Mouse (Mus musculus): ENCODE measurements around the gene Nsun2. TPM values are rescaled to one million over a fixed set of nuclear protein-coding genes. Genes with fewer than 3 reads are reported as not detected.
"Not testable (repeated sequence)": the region's sequence is repeated elsewhere in the genome, so short reads cannot be mapped to it uniquely, and the experiment has no call there.

Nsun2 gene
- polyA plus RNA-seq, 1 experiment from 2014 or later = 159 TPM

DNA sequence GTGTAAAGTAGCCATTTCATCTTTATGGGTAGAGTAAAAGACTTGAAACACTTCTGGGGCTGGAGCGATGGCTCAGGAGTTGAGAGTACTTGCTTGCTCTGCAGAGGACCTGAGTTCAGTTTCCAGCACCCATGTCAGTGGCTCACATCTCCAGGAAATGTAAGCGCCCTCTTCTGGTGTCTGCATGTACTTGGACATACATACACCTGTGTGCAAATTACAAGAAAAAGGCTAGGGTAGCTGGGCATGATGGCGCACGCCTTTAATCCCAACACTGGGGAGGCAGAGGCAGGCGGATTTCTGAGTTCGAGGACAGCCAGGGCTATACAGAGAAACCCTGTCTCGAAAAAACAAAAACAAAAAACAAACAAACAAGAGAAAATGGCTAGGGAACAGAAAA is 102.3 kb downstream of the Nsun2 start:
- H3K36me3 ChIP-seq (replicated peaks; ENCODE audit: control insufficient read depth, insufficient read depth, low read depth, low read length) = peaks cover 11% of the 10 kb centered on the region
- not testable (repeated sequence) for H3K9ac ChIP-seq (replicated peaks; ENCODE audit: low read length); H3K27ac ChIP-seq (replicated peaks; ENCODE audit: low read depth, low read length); H3K9me3 ChIP-seq (replicated peaks; ENCODE audit: control insufficient read depth, low read length); H3K4me2 ChIP-seq (ENCODE audit: low read depth, low read length); H3K4me3 ChIP-seq (ENCODE audit: low read depth, low read length); DNase-seq (ENCODE audit: low spot score); H3K4me1 ChIP-seq (ENCODE audit: control insufficient read depth, insufficient read depth, low read length); H3K27me3 ChIP-seq (ENCODE audit: control insufficient read depth, insufficient read depth, low read length); ATAC-seq (replicated peaks; ENCODE audit: insufficient number of reproducible peaks, low FRiP score, low TSS enrichment, low read depth)
- 93% methylated on average over 7 of the region's 7 CpGs for WGBS

DNA sequence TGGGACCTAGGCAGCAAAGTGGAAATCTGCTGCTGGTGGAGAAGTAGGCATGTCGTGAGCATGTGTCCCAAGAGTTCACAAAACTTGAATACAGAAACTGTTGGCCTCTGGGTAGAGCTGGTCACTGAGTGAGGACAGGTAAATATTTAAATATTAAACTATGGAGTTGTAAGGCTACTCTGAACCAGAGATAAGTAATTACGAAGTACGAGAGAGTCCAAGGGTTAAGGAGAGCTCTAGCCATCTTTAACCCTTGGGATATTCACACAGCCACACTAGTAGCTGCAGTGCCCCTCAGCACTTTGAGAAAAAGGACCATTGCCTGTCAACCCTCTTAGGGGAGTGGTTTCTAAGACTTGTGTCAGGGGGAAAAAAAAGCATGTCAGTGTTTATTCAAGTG is 102.8 kb downstream of the Nsun2 start:
- WGBS = 90% methylated on average over 3 of the region's 3 CpGs
- Histone ChIP-seq H3K4me3 (ENCODE audit: low read depth, low read length) (no peak overlapping the region), H3K9me3 (replicated peaks; ENCODE audit: control insufficient read depth, low read length) (no peaks in the 10 kb centered on the region), H3K27ac (replicated peaks; ENCODE audit: low read depth, low read length) (no peak overlapping the region), H3K4me1 (ENCODE audit: control insufficient read depth, insufficient read depth, low read length) (no peaks in the 10 kb centered on the region), H3K27me3 (ENCODE audit: control insufficient read depth, insufficient read depth, low read length) (no peaks in the 10 kb centered on the region), H3K9ac (replicated peaks; ENCODE audit: low read length) (no peak overlapping the region), H3K36me3 (replicated peaks; ENCODE audit: control insufficient read depth, insufficient read depth, low read depth, low read length) (peaks cover 9% of the 10 kb centered on the region), H3K4me2 (ENCODE audit: low read depth, low read length) (no peak overlapping the region)
- no peak for ATAC-seq (replicated peaks; ENCODE audit: insufficient number of reproducible peaks, low FRiP score, low TSS enrichment, low read depth)
- no peak for DNase-seq (ENCODE audit: low spot score)

DNA sequence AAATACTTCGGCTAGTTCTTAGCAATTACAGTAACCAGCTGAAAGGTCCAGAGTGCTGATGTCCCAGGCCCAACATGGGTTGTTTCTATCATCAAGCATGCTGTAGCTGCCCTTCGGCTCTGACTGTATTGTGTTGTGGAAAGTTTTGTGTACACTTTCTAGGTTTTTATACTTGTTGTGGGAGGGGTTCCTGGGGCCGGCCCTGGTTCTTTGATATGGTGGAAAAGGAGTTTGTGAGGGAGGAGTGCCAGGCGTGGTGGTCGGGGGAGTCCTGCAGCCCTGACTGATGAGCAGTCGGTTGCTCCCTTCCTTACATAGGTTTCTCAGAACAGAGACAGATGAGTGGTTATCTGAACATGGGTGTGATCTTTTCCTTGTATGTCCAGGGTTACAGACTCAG is 103.3 kb downstream of the Nsun2 start:
- Histone ChIP-seq H3K27me3 (ENCODE audit: control insufficient read depth, insufficient read depth, low read length) (no peaks in the 10 kb centered on the region), H3K4me1 (ENCODE audit: control insufficient read depth, insufficient read depth, low read length) (no peaks in the 10 kb centered on the region), H3K4me2 (ENCODE audit: low read depth, low read length) (no peak overlapping the region), H3K4me3 (ENCODE audit: low read depth, low read length) (no peak overlapping the region), H3K9ac (replicated peaks; ENCODE audit: low read length) (no peak overlapping the region), H3K27ac (replicated peaks; ENCODE audit: low read depth, low read length) (no peak overlapping the region), H3K36me3 (replicated peaks; ENCODE audit: control insufficient read depth, insufficient read depth, low read depth, low read length) (peaks cover 9% of the 10 kb centered on the region), H3K9me3 (replicated peaks; ENCODE audit: control insufficient read depth, low read length) (no peaks in the 10 kb centered on the region)
- ATAC-seq (replicated peaks; ENCODE audit: insufficient number of reproducible peaks, low FRiP score, low TSS enrichment, low read depth) (no peak), DNase-seq (ENCODE audit: low spot score) (no peak)
- WGBS = 95% methylated on average over 6 of the region's 6 CpGs

DNA sequence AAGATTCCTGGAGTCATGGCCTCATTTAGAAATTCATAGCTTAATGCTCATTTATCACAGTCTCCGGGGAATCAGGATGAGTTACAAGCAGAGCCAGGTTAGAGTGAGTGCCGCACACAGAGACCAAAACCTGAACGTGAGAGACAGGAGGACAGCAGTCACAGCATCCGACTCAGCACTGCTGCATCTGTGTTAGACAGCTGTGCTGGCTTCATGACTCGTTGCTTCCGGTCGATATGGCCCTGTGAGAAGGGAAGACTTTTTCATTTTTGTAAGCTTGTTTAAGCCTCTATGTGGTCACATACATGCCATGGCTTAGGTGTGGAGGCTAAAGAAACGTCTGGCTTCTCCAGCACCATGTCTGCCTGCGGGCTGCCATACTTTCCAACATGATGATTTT is 104.1 kb downstream of the Nsun2 start:
- H3K27ac ChIP-seq (replicated peaks; ENCODE audit: low read depth, low read length) = no peak overlapping the region
- no peaks in the 10 kb centered on the region for H3K27me3 ChIP-seq (ENCODE audit: control insufficient read depth, insufficient read depth, low read length)
- 90% methylated on average over 9 of the region's 9 CpGs for WGBS
- H3K4me3 ChIP-seq (ENCODE audit: low read depth, low read length) = no peak overlapping the region
- ATAC-seq (replicated peaks; ENCODE audit: insufficient number of reproducible peaks, low FRiP score, low TSS enrichment, low read depth) (no peak), DNase-seq (ENCODE audit: low spot score) (no peak)
- H3K4me1 ChIP-seq (ENCODE audit: control insufficient read depth, insufficient read depth, low read length) = no peaks in the 10 kb centered on the region
- peaks cover 9% of the 10 kb centered on the region for H3K36me3 ChIP-seq (replicated peaks; ENCODE audit: control insufficient read depth, insufficient read depth, low read depth, low read length)
- no peak overlapping the region for H3K4me2 ChIP-seq (ENCODE audit: low read depth, low read length)
- no peak overlapping the region for H3K9ac ChIP-seq (replicated peaks; ENCODE audit: low read length)
- no peaks in the 10 kb centered on the region for H3K9me3 ChIP-seq (replicated peaks; ENCODE audit: control insufficient read depth, low read length)

DNA sequence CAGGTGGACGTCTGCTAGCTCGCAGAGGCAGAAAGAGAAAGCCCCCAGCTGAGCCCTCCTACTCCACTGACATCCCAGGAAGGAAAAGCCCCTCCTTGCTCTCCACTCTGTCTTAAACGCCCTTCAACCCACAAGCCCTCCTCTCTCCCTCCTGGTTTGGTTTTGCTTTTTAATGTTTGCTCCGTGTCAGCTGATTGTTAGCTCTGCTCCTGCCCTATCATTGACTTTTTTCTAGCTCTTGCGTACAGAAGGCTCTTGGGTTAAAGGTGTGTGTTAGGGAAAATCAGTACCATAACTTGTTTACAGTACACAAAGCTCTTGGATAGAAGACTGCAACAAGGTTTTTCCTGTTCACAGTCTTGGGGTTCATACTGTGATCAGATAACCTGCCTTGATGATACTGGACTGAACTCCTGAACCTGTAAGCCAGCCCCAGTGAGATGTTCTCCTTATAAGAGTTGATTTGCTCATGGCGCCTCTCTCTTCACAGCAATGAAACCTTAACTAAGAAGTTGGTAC is 104.6 kb downstream of the Nsun2 start:
- no peak for ATAC-seq (replicated peaks; ENCODE audit: insufficient number of reproducible peaks, low FRiP score, low TSS enrichment, low read depth)
- WGBS = 85% methylated on average over 6 of the region's 6 CpGs
- no peaks in the 10 kb centered on the region for H3K9me3 ChIP-seq (replicated peaks; ENCODE audit: control insufficient read depth, low read length)

DNA sequence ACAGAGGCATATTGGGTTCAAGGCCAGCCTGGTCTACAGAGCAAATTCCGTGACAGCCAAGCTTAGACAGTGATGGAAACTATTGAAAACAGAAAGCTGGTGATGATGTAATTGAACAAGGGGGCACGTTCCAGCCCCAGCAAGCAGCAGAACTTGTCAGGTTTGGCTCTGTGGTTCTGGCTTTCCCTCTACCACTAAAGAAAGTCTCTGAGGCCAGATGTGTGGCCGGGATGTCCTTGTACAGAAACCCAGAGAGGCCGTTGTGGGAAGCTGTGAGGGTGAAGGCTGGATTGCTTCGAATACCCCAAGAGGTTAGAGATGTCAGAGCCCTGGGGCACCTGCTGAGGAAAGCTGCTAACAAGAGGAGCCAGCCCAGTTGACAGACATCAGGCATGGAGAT is 105.7 kb downstream of the Nsun2 start:
- WGBS = 87% methylated on average over 5 of the region's 5 CpGs
- ATAC-seq (replicated peaks; ENCODE audit: insufficient number of reproducible peaks, low FRiP score, low TSS enrichment, low read depth) (no peak), DNase-seq (ENCODE audit: low spot score) (no peak)
- no peak overlapping the region for H3K9ac ChIP-seq (replicated peaks; ENCODE audit: low read length)
- no peaks in the 10 kb centered on the region for H3K9me3 ChIP-seq (replicated peaks; ENCODE audit: control insufficient read depth, low read length)
- H3K27me3 ChIP-seq (ENCODE audit: control insufficient read depth, insufficient read depth, low read length) = no peaks in the 10 kb centered on the region
- no peak overlapping the region for H3K27ac ChIP-seq (replicated peaks; ENCODE audit: low read depth, low read length)
- no peak overlapping the region for H3K4me2 ChIP-seq (ENCODE audit: low read depth, low read length)
- H3K36me3 ChIP-seq (replicated peaks; ENCODE audit: control insufficient read depth, insufficient read depth, low read depth, low read length) = no peaks in the 10 kb centered on the region; the same call in none of the 2 replicates
- H3K4me1 ChIP-seq (ENCODE audit: control insufficient read depth, insufficient read depth, low read length) = no peaks in the 10 kb centered on the region
- no peak overlapping the region for H3K4me3 ChIP-seq (ENCODE audit: low read depth, low read length)

More for the DNA sequence above, 104.6 kb downstream of the Nsun2 start:
- no peak for DNase-seq (ENCODE audit: low spot score)
- Histone ChIP-seq H3K36me3 (replicated peaks; ENCODE audit: control insufficient read depth, insufficient read depth, low read depth, low read length) (peaks cover 7% of the 10 kb centered on the region), H3K4me1 (ENCODE audit: control insufficient read depth, insufficient read depth, low read length) (no peaks in the 10 kb centered on the region), H3K4me3 (ENCODE audit: low read depth, low read length) (no peak overlapping the region), H3K9ac (replicated peaks; ENCODE audit: low read length) (no peak overlapping the region), H3K4me2 (ENCODE audit: low read depth, low read length) (no peak overlapping the region), H3K27me3 (ENCODE audit: control insufficient read depth, insufficient read depth, low read length) (no peaks in the 10 kb centered on the region), H3K27ac (replicated peaks; ENCODE audit: low read depth, low read length) (no peak overlapping the region)

DNA sequence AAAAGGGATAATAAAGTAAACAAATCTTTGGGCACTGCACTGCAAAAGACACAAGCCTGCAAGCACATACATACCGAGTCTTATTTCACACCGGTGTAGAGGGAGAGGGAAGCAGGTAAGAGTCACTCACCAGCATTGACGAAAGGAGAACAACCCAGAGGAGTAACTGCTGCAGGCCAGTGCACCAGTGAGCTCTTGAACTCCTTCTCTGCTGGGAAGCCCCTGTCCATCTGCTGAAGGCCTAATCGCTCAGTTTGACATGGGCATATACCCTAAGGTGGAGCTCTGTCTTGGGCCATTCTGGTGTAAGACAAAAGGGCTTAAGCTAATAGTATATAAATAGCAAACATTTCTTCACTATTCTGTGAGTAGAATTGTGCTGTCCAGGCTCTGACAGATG is 106.6 kb downstream of the Nsun2 start:
- ATAC-seq (replicated peaks; ENCODE audit: insufficient number of reproducible peaks, low FRiP score, low TSS enrichment, low read depth) = no peak
- H3K27me3 ChIP-seq (ENCODE audit: control insufficient read depth, insufficient read depth, low read length) = no peaks in the 10 kb centered on the region
- 98% methylated on average over 4 of the region's 4 CpGs for WGBS
- H3K4me2 ChIP-seq (ENCODE audit: low read depth, low read length) = no peak overlapping the region
- no peak overlapping the region for H3K4me3 ChIP-seq (ENCODE audit: low read depth, low read length)
- H3K9ac ChIP-seq (replicated peaks; ENCODE audit: low read length) = no peak overlapping the region
- H3K36me3 ChIP-seq (replicated peaks; ENCODE audit: control insufficient read depth, insufficient read depth, low read depth, low read length) = no peaks in the 10 kb centered on the region; the same call in 1 of the 2 replicates
- H3K9me3 ChIP-seq (replicated peaks; ENCODE audit: control insufficient read depth, low read length) = no peaks in the 10 kb centered on the region
- no peaks in the 10 kb centered on the region for H3K4me1 ChIP-seq (ENCODE audit: control insufficient read depth, insufficient read depth, low read length)
- H3K27ac ChIP-seq (replicated peaks; ENCODE audit: low read depth, low read length) = no peak overlapping the region
- no peak for DNase-seq (ENCODE audit: low spot score)

DNA sequence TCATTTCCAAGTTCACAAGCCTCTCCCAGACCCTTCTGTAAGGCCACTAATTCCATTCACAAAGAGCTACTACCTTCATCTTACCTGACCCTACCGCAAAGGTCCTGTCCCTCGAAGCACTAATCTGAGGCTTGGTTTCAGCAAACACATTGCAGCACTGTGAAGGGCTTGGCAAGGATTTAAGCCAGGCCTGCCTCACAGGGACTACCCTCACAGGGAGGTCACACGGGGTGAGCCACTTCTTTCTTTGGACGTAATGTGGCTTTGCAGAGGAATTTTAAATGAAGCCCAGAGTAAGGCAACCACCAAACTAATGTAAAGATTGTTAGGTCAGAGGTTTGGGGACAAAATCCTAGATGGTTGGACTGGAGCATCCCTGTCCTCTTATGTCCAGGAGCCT is 107.0 kb downstream of the Nsun2 start:
- 84% methylated on average over 4 of the region's 4 CpGs for WGBS
- Histone ChIP-seq H3K36me3 (replicated peaks; ENCODE audit: control insufficient read depth, insufficient read depth, low read depth, low read length) (no peaks in the 10 kb centered on the region; the same call in 1 of the 2 replicates), H3K4me3 (ENCODE audit: low read depth, low read length) (no peak overlapping the region), H3K4me1 (ENCODE audit: control insufficient read depth, insufficient read depth, low read length) (no peaks in the 10 kb centered on the region), H3K27me3 (ENCODE audit: control insufficient read depth, insufficient read depth, low read length) (no peaks in the 10 kb centered on the region), H3K27ac (replicated peaks; ENCODE audit: low read depth, low read length) (no peak overlapping the region), H3K9me3 (replicated peaks; ENCODE audit: control insufficient read depth, low read length) (no peaks in the 10 kb centered on the region), H3K4me2 (ENCODE audit: low read depth, low read length) (no peak overlapping the region), H3K9ac (replicated peaks; ENCODE audit: low read length) (no peak overlapping the region)
- DNase-seq (ENCODE audit: low spot score) (no peak), ATAC-seq (replicated peaks; ENCODE audit: insufficient number of reproducible peaks, low FRiP score, low TSS enrichment, low read depth) (no peak)
